Mouse (Mus musculus): Measurements from ENCODE around the gene Gdpd3. TPM values are rescaled to one million over a fixed set of nuclear protein-coding genes. Genes with fewer than 3 reads are reported as not detected.

The Gdpd3 gene
- total and polyA plus RNA-seq, 3 experiments: 1.3 to 1.6 (median 1.5) TPM

GRCm38 (mm10) chr7:126791851-126792720, 26.0 kb downstream of the Gdpd3 start, which contains the start of gene Ppp4c:
Gene Ppp4c (minus strand): TSS chr7:126792496.
- no peak for TF ChIP-seq ZC3H11A (IDR thresholded peaks at IDR 0.05; ENCODE audit: low read depth, low read length)
- TF ChIP-seq UBTF (IDR thresholded peaks at IDR 0.05; ENCODE audit: low read depth, low read length): no peak
- no peak for TF ChIP-seq MAFK (IDR thresholded peaks at IDR 0.05; ENCODE audit: insufficient replicate concordance, low read length)
- TF ChIP-seq HCFC1 (IDR thresholded peaks at IDR 0.05; ENCODE audit: low read depth, low read length): peak; percentile 91
- no peak for TF ChIP-seq JUN (IDR thresholded peaks at IDR 0.05; ENCODE audit: insufficient read depth, low read depth, low read length)
- TF ChIP-seq MAZ (IDR thresholded peaks at IDR 0.05; ENCODE audit: low read depth, low read length): peak; percentile 82
- peak; percentile 96 for TF ChIP-seq POLR2AphosphoS2 (IDR thresholded peaks at IDR 0.05; ENCODE audit: low read depth, low read length)
- 0 out of 2 replicates have a peak, but pooled peaks have one; percentile 62 for TF ChIP-seq CHD2 (IDR thresholded peaks at IDR 0.05; ENCODE audit: low read length)
- TF ChIP-seq RAD21 (IDR thresholded peaks at IDR 0.05; ENCODE audit: low read depth, low read length): no peak
- peak; percentile 6; the same call in 1 of the 2 replicates for TF ChIP-seq GABPA (IDR thresholded peaks at IDR 0.05; ENCODE audit: insufficient replicate concordance, low read depth, low read length)
- peak; percentile 87 for TF ChIP-seq MXI1 (IDR thresholded peaks at IDR 0.05; ENCODE audit: low read depth, low read length)
- TF ChIP-seq JUND (conservative IDR thresholded peaks at IDR 0.05; ENCODE audit: low read depth, low read length): no peak
- TF ChIP-seq USF2 (conservative IDR thresholded peaks at IDR 0.05; ENCODE audit: low read depth, low read length): no peak
- TF ChIP-seq ZMIZ1 (IDR thresholded peaks at IDR 0.05; ENCODE audit: low read depth, low read length): peak; percentile 91; the same call in 1 of the 2 replicates
- TF ChIP-seq NRF1 (IDR thresholded peaks at IDR 0.05; ENCODE audit: low read depth, low read length): peak; percentile 47; the same call in 1 of the 2 replicates
- TF ChIP-seq ETS1 (conservative IDR thresholded peaks at IDR 0.05; ENCODE audit: low read depth, low read length): 0 out of 2 replicates have a peak, but pooled peaks have one; percentile 10
- TF ChIP-seq POLR2A (IDR thresholded peaks at IDR 0.05; ENCODE audit: low read depth, low read length): peak; percentile 95
- TF ChIP-seq E2F4 (IDR thresholded peaks at IDR 0.05; ENCODE audit: insufficient replicate concordance, low read depth, low read length): no peak
- peak; percentile 88; the same call in 1 of the 2 replicates for TF ChIP-seq KAT2A (IDR thresholded peaks at IDR 0.05; ENCODE audit: insufficient replicate concordance, low read length)
- TF ChIP-seq RCOR1 (conservative IDR thresholded peaks at IDR 0.05; ENCODE audit: low read depth, low read length): no peak; the same call in none of the 2 replicates
- peak; percentile 59 for TF ChIP-seq TBP (conservative IDR thresholded peaks at IDR 0.05; ENCODE audit: low read depth, low read length)
- TF ChIP-seq SMC3 (IDR thresholded peaks at IDR 0.05; ENCODE audit: low read depth, low read length): no peak
- peak; percentile 7; the same call in 1 of the 2 replicates for TF ChIP-seq IRF4 (IDR thresholded peaks at IDR 0.05; ENCODE audit: low read depth, low read length)
- TF ChIP-seq PAX5 (IDR thresholded peaks at IDR 0.05; ENCODE audit: low read length): no peak
- peak; percentile 62; the same call in 1 of the 2 replicates for TF ChIP-seq MEF2A (IDR thresholded peaks at IDR 0.05; ENCODE audit: borderline replicate concordance, low read depth, low read length)
- peak; percentile 94; the same call in 1 of the 2 replicates for TF ChIP-seq SIN3A (IDR thresholded peaks at IDR 0.05; ENCODE audit: low read length)
- no peak for TF ChIP-seq CTCF (conservative IDR thresholded peaks at IDR 0.05 in 1 of 2, IDR thresholded peaks at IDR 0.05 in 1 of 2; ENCODE audit: low read depth in 2 of 2, low read length in 2 of 2)
- TF ChIP-seq USF1 (IDR thresholded peaks at IDR 0.05; ENCODE audit: low read depth, low read length): no peak
- TF ChIP-seq TCF12 (IDR thresholded peaks at IDR 0.05; ENCODE audit: low read depth, low read length): peak; percentile 84
- no peak for TF ChIP-seq ZKSCAN1 (IDR thresholded peaks at IDR 0.05; ENCODE audit: borderline replicate concordance, low read depth, low read length)
- no peak; the same call in 1 of the 2 replicates for TF ChIP-seq MAX (IDR thresholded peaks at IDR 0.05; ENCODE audit: low read length)
- TF ChIP-seq ZNF384 (IDR thresholded peaks at IDR 0.05; ENCODE audit: low read depth, low read length): no peak
- peak; percentile 54; the same call in 1 of the 2 replicates for TF ChIP-seq MYC (IDR thresholded peaks at IDR 0.05; ENCODE audit: low read depth, low read length)
- 0 out of 2 replicates have a peak, but pooled peaks have one; percentile 1 for TF ChIP-seq BHLHE40 (IDR thresholded peaks at IDR 0.05; ENCODE audit: low read depth, low read length)
- no peak for TF ChIP-seq EP300 (IDR thresholded peaks at IDR 0.05; ENCODE audit: low read length)
- TF ChIP-seq ELF1 (IDR thresholded peaks at IDR 0.05; ENCODE audit: low read depth, low read length): peak; percentile 99
- TF ChIP-seq NELFE (IDR thresholded peaks at IDR 0.05; ENCODE audit: low read depth, low read length): peak; percentile 80
- TF ChIP-seq CHD1 (IDR thresholded peaks at IDR 0.05; ENCODE audit: low read depth, low read length): no peak
- peak within 1 kb of the TSS; percentile 71 to 88 (median 81) for H3K4me3 ChIP-seq (replicated peaks in 1 of 3; ENCODE audit: low read depth in 2 of 3, low read length in 2 of 3, poor library complexity in 1 of 3)
- H3K9ac ChIP-seq (ENCODE audit: insufficient read depth, low read depth): peak within 1 kb of the TSS; percentile 96
- peaks cover 8 to 60% of the 10 kb centered on the region in 2 experiments for H3K4me1 ChIP-seq (ENCODE audit: control insufficient read depth in 1 of 2, insufficient read depth in 2 of 2)
- H3K36me3 ChIP-seq (replicated peaks in 1 of 2; ENCODE audit: control insufficient read depth in 1 of 2, insufficient read depth in 1 of 2, low read length in 1 of 2): peaks cover 57 to 73% of the 10 kb centered on the region in 2 experiments
- no peaks in the 10 kb centered on the region for H3K27me3 ChIP-seq (replicated peaks)
- peak within 1 kb of the TSS; percentile 90 for H3K27ac ChIP-seq (ENCODE audit: insufficient read depth, low read depth)
- DNase-seq (ENCODE audit: extremely low read depth): peak; percentile 98
- dilution Hi-C loops (cut with MboI; ENCODE audit: extremely low pct_ligation_motif_present, extremely low pct_unique_long_range_greater_than_20kb, low sequenced_read_pairs): no loop called here
- in situ Hi-C loops (cut with MboI; ENCODE audit: low pct_ligation_motif_present, low pct_unique_long_range_greater_than_20kb, low sequenced_read_pairs): no loop called here
- H3K79me2 ChIP-seq (replicated peaks; ENCODE audit: control insufficient read depth, extremely low read depth, insufficient read depth, poor library complexity, severe bottlenecking): peaks cover 40% of the 10 kb centered on the region
- H3K4me2 ChIP-seq (ENCODE audit: insufficient read depth, low read depth, poor library complexity, severe bottlenecking): peak within 1 kb of the TSS; percentile 72
- no peaks in the 10 kb centered on the region for H3K9me3 ChIP-seq (replicated peaks; ENCODE audit: low read length)

All from CH12.LX (cell line).